Mouse (Mus musculus) G1E (cell line): ENCODE measurements around the gene Hibadh. TPM values are rescaled to one million over a fixed set of nuclear protein-coding genes. Genes with fewer than 3 reads are reported as not detected.

Source experiments
- ATAC-seq: 2 replicates; pipeline ENCODE4 v1.8.0; 2016; ENCODE audit warnings: mild to moderate bottlenecking; ENCODE audit not compliant: insufficient number of reproducible peaks, poor library complexity, low FRiP score, severe bottlenecking; ENCODE audit errors: extremely low read depth
- DNase-seq: peaks from one replicate; pipeline ENCODE4 v3.0.0; 2012; ENCODE audit warnings: low spot score
- H3K27me3 ChIP-seq: 2 replicates; pipeline ENCODE4 v1.6.1; 2012; ENCODE audit warnings: mild to moderate bottlenecking, low read length, inconsistent platforms; ENCODE audit not compliant: insufficient read depth
- H3K36me3 ChIP-seq: replicated peaks from 2 replicates; pipeline ENCODE3; 2012; ENCODE audit warnings: mild to moderate bottlenecking, inconsistent platforms
- H3K4me1 ChIP-seq: 2 replicates; pipeline ENCODE4 v1.6.1; 2012; ENCODE audit warnings: low read depth, low read length, inconsistent platforms, mixed read lengths; ENCODE audit not compliant: insufficient read depth
- H3K4me3 ChIP-seq: 2 replicates; pipeline ENCODE4 v1.5.1; 2012; ENCODE audit warnings: low read depth, mild to moderate bottlenecking, inconsistent platforms, low read length, moderate library complexity, mixed read lengths
- H3K9me3 ChIP-seq: replicated peaks from 2 replicates; pipeline ENCODE4 v1.6.1; 2012; ENCODE audit warnings: inconsistent platforms
- CTCF ChIP-seq: IDR thresholded peaks from 2 replicates; pipeline ENCODE4 v1.5.1; 2012; ENCODE audit warnings: low read depth, low read length, inconsistent platforms, mixed read lengths
- GATA1 ChIP-seq: IDR thresholded peaks from 2 replicates; pipeline ENCODE4 v1.6.1; 2012; ENCODE audit warnings: borderline replicate concordance, low read length, inconsistent platforms, mixed read lengths
- GATA2 ChIP-seq: IDR thresholded peaks from 2 replicates; pipeline ENCODE4 v1.6.1; 2012; ENCODE audit warnings: low read depth, low read length, inconsistent platforms, borderline replicate concordance
- POLR2AphosphoS5 ChIP-seq: IDR thresholded peaks from 2 replicates; pipeline ENCODE4 v1.6.1; 2012; ENCODE audit warnings: low read depth, low read length, inconsistent platforms; ENCODE audit not compliant: insufficient replicate concordance
- TAL1 ChIP-seq: conservative IDR thresholded peaks from 2 replicates; pipeline ENCODE4 v1.6.1; 2012; ENCODE audit warnings: low read depth, low read length, inconsistent platforms, mixed read lengths
- polyA plus RNA-seq: library from polyadenylated mRNA; stranded (reverse); fragments of >175 nt; gene quantifications from 2 replicates; pipeline ENCODE4 v1.2.3, GENCODE M21; 2012
- total RNA-seq, 2 experiments: library from RNA; stranded (forward) in 1 of 2; stranded (reverse) in 1 of 2; fragments of 200-1000 nt in 1 of 2; fragments of >200 nt in 1 of 2; fragmentation: Nextera tagmentation in 1 of 2; gene quantifications; 2 replicates each; pipeline ENCODE4 v1.2.3; 2014 to 2017

Hibadh gene
- total and polyA plus RNA-seq, 3 experiments = 16.7 to 112 (median 72.9) TPM

DNA sequence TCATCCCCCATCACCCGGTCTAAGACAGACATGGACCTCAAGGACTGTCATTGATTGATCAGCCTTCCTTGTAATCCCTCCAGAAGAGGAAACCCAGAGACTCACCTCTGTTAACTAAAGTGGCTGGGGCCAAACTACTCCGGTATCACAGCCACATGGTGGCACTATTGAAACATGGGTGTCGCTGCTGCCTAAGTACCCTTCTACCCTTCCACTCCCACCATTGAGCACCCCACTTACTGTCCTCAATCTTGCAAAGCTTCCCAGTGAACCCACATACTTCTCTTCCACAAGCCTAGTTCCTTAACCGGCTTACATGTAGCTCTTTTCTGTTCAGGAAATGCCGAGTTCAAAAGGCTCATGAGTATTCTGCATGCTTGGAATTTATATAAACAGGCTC lies 22.8 kb upstream of the Hibadh start:
- no peak for DNase-seq
- no peaks in the 10 kb centered on the region for H3K9me3 ChIP-seq
- no peak for ATAC-seq
- TF ChIP-seq GATA1 = no peak
- TF ChIP-seq CTCF = no peak
- no peak for TF ChIP-seq TAL1
- no peak for TF ChIP-seq POLR2AphosphoS5
- no peak for TF ChIP-seq GATA2
- H3K27me3 ChIP-seq = peaks cover 2% of the 10 kb centered on the region; the same call in 1 of the 2 replicates
- H3K36me3 ChIP-seq = no peaks in the 10 kb centered on the region
- no peaks in the 10 kb centered on the region for H3K4me1 ChIP-seq
- H3K4me3 ChIP-seq = no peak overlapping the region

GRCm38 (mm10) chr6:52655266-52655665 lies 15.1 kb upstream of the Hibadh start:
- H3K27me3 ChIP-seq = peaks cover 13% of the 10 kb centered on the region
- H3K4me1 ChIP-seq = no peaks in the 10 kb centered on the region
- H3K9me3 ChIP-seq = no peaks in the 10 kb centered on the region
- ATAC-seq (no peak), DNase-seq (no peak)
- TF ChIP-seq TAL1 (no peak), POLR2AphosphoS5 (no peak), GATA1 (no peak), CTCF (no peak), GATA2 (no peak)
- no peak overlapping the region for H3K4me3 ChIP-seq
- H3K36me3 ChIP-seq = no peaks in the 10 kb centered on the region

GRCm38 (mm10) chr6:52648806-52649205 lies 8.6 kb upstream of the Hibadh start:
- H3K4me1 ChIP-seq = 0 out of 2 replicates have a peak, but pooled peaks cover 3% of the 10 kb centered on the region
- no peak for DNase-seq
- peaks cover 10% of the 10 kb centered on the region for H3K27me3 ChIP-seq
- no peak overlapping the region for H3K4me3 ChIP-seq
- H3K36me3 ChIP-seq = no peaks in the 10 kb centered on the region
- ATAC-seq = no peak
- H3K9me3 ChIP-seq = no peaks in the 10 kb centered on the region
- TF ChIP-seq POLR2AphosphoS5 (no peak), CTCF (no peak), GATA2 (no peak), GATA1 (no peak), TAL1 (no peak)

GRCm38 (mm10) chr6:52648031-52648430 lies 7.8 kb upstream of the Hibadh start:
- no peak for TF ChIP-seq GATA1
- no peak for TF ChIP-seq POLR2AphosphoS5
- Histone ChIP-seq H3K9me3 (no peaks in the 10 kb centered on the region), H3K36me3 (no peaks in the 10 kb centered on the region), H3K4me3 (no peak overlapping the region), H3K4me1 (peaks cover 6% of the 10 kb centered on the region), H3K27me3 (peaks cover 10% of the 10 kb centered on the region)
- DNase-seq (no peak), ATAC-seq (no peak)

- H3K36me3 ChIP-seq = no peaks in the 10 kb centered on the region
- H3K27me3 ChIP-seq = peaks cover 4% of the 10 kb centered on the region
- ATAC-seq = no peak
- TF ChIP-seq GATA2 = no peak
- no peak for TF ChIP-seq CTCF
- no peak for TF ChIP-seq TAL1
- TF ChIP-seq GATA1 = no peak
- TF ChIP-seq POLR2AphosphoS5 = no peak
- H3K4me1 ChIP-seq = peaks cover 12% of the 10 kb centered on the region
- DNase-seq = no peak
- no peaks in the 10 kb centered on the region for H3K9me3 ChIP-seq
- no peak overlapping the region for H3K4me3 ChIP-seq
Observed at GRCm38 (mm10) chr6:52645926-52646325, 5.7 kb upstream of the Hibadh start.

GRCm38 (mm10) chr6:52642152-52642551 lies 2.0 kb upstream of the Hibadh start:
- H3K27me3 ChIP-seq = no peaks in the 10 kb centered on the region
- ATAC-seq (no peak), DNase-seq (no peak)
- H3K36me3 ChIP-seq = peaks cover 4% of the 10 kb centered on the region
- H3K4me1 ChIP-seq = peaks cover 21% of the 10 kb centered on the region
- no peak overlapping the region for H3K4me3 ChIP-seq
- H3K9me3 ChIP-seq = no peaks in the 10 kb centered on the region
- TF ChIP-seq TAL1 = no peak
- TF ChIP-seq POLR2AphosphoS5 = no peak
- no peak for TF ChIP-seq GATA1
- no peak for TF ChIP-seq GATA2
- no peak for TF ChIP-seq CTCF

DNA sequence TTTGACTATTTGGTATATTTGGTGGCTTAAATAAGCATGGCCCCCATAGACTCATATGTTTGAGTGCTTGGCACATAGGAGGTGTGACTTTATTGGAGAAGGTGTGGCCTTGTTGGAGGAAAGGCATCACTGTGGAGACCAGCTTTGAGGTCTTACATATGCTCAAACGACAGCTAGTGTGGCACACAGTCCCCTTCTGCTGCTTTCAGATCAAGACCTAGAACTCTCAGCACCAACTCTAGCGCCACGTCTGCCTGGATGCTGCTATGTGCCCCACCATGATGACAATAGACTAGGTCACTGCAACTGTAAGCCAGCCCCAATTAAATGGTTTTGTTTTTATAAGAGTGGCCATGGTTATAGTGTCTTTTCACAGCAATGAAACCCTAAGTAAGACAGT lies 887 bp upstream of the Hibadh start:
- Histone ChIP-seq H3K27me3 (no peaks in the 10 kb centered on the region), H3K36me3 (peaks cover 7% of the 10 kb centered on the region), H3K9me3 (no peaks in the 10 kb centered on the region), H3K4me1 (peaks cover 20% of the 10 kb centered on the region), H3K4me3 (no peak overlapping the region; the same call in 1 of the 2 replicates)
- ATAC-seq = no peak
- DNase-seq = no peak
- TF ChIP-seq GATA2 = no peak
